Mouse (Mus musculus) midbrain, postnatal 0 days (tissue): ENCODE results near the gene Bicdl1. TPM values are rescaled to one million over a fixed set of nuclear protein-coding genes. Genes with fewer than 3 reads are reported as not detected.

ENCODE experiments used
- ATAC-seq: fragments of 200-750 bp; cut with Nextera tagmentation; 2 replicates; pipeline ENCODE4 v1.8.0; 2017; ENCODE audit warnings: moderate number of reproducible peaks, mild to moderate bottlenecking, moderate TSS enrichment, moderate library complexity; ENCODE audit not compliant: low FRiP score
- DNase-seq: peaks from one replicate; pipeline ENCODE4 v3.0.0-alpha.2; 2015; ENCODE audit warnings: low spot score
- H3K27ac ChIP-seq: fragments of 300-500 bp; sonication (generic); 2 replicates; pipeline ENCODE4 v1.5.1; 2014; ENCODE audit warnings: low read depth, mild to moderate bottlenecking, low read length, mixed read lengths
- H3K27me3 ChIP-seq: fragments of 300-500 bp; sonication (generic); 2 replicates; pipeline ENCODE4 v1.6.1; 2014; ENCODE audit warnings: low read length, control low read depth, mixed read lengths; ENCODE audit not compliant: insufficient read depth
- H3K36me3 ChIP-seq: fragments of 300-500 bp; sonication (generic); 2 replicates; pipeline ENCODE4 v1.6.1; 2014; ENCODE audit warnings: low read length, control low read depth, mixed read lengths; ENCODE audit not compliant: insufficient read depth
- H3K4me1 ChIP-seq: fragments of 300-500 bp; sonication (generic); 2 replicates; pipeline ENCODE4 v1.6.1; 2014; ENCODE audit warnings: mild to moderate bottlenecking, control low read depth, antibody characterized with exemption, low read length, mixed read lengths; ENCODE audit not compliant: insufficient read depth
- H3K4me2 ChIP-seq: fragments of 300-500 bp; sonication (generic); 2 replicates; pipeline ENCODE4 v1.6.1; 2014; ENCODE audit warnings: low read depth, mild to moderate bottlenecking, low read length, mixed read lengths; ENCODE audit not compliant: poor library complexity, severe bottlenecking
- H3K4me3 ChIP-seq: fragments of 300-500 bp; sonication (generic); 2 replicates; pipeline ENCODE4 v1.5.1; 2014; ENCODE audit warnings: low read depth, mild to moderate bottlenecking, low read length, moderate library complexity
- H3K9ac ChIP-seq: fragments of 300-500 bp; sonication (generic); replicated peaks from 2 replicates; pipeline ENCODE4 v1.6.1; 2014; ENCODE audit warnings: mild to moderate bottlenecking, low read length, moderate library complexity, mixed read lengths; ENCODE audit not compliant: poor library complexity, severe bottlenecking
- H3K9me3 ChIP-seq: fragments of 300-500 bp; sonication (generic); 2 replicates; pipeline ENCODE4 v1.6.1; 2016; ENCODE audit warnings: low read length, control low read depth
- CTCF ChIP-seq: IDR thresholded peaks from 2 replicates; pipeline ENCODE4 v1.5.1; 2016; ENCODE audit warnings: antibody characterized with exemption, mild to moderate bottlenecking
- WGBS: fragments of 180-500 bp; shearing (Covaris S2); extraction: QIAGEN DNeasy Blood & Tissue Kit; methylation state at CpG from one replicate; pipeline ENCODE4 v1.1.7; 2014; 5-methylcytosine and 5-hydroxymethylcytosine counted together
- polyA plus RNA-seq: library from polyadenylated mRNA; unstranded; fragments of >200 nt; fragmentation: Nextera tagmentation; extraction: Ambion mirVana; gene quantifications from 2 replicates; pipeline ENCODE4 v1.2.1, GENCODE M21; 2015
- total RNA-seq: library from RNA; depleted of rRNA; stranded (reverse); fragments of >200 nt; gene quantifications from 2 replicates; pipeline ENCODE4 v1.2.3, GENCODE M21; 2014

Bicdl1 gene
- total and polyA plus RNA-seq, 2 experiments from 2014 or later, result 34.4 to 185 TPM

GRCm38 (mm10) chr5:115724422-115724821 lies 7.0 kb downstream of the Bicdl1 start:
- Histone ChIP-seq H3K9ac (no peak overlapping the region), H3K4me3 (no peak overlapping the region), H3K36me3 (peaks cover 12% of the 10 kb centered on the region; the same call in 1 of the 2 replicates), H3K27me3 (no peaks in the 10 kb centered on the region), H3K27ac (no peak overlapping the region), H3K4me1 (peaks cover under 1% of the 10 kb centered on the region; the same call in 1 of the 2 replicates), H3K9me3 (no peaks in the 10 kb centered on the region), H3K4me2 (no peak overlapping the region)
- 90% methylated on average over 10 of the region's 10 CpGs for WGBS
- ATAC-seq, result no peak
- DNase-seq, result no peak
- TF ChIP-seq CTCF, result no peak

GRCm38 (mm10) chr5:115722188-115722959 lies 9.0 kb downstream of the Bicdl1 start:
- Histone ChIP-seq H3K27ac (no peak overlapping the region), H3K4me1 (no peaks in the 10 kb centered on the region), H3K4me2 (no peak overlapping the region), H3K27me3 (no peaks in the 10 kb centered on the region), H3K9me3 (no peaks in the 10 kb centered on the region), H3K9ac (no peak overlapping the region), H3K4me3 (no peak overlapping the region), H3K36me3 (peaks cover 12% of the 10 kb centered on the region; the same call in 1 of the 2 replicates)
- WGBS, result 87% methylated on average over 21 of the region's 21 CpGs
- DNase-seq, result no peak
- no peak for TF ChIP-seq CTCF
- ATAC-seq, result no peak

- no peak for DNase-seq
- no peak overlapping the region for H3K27ac ChIP-seq
- ATAC-seq, result no peak
- no peak for TF ChIP-seq CTCF
- H3K27me3 ChIP-seq, result no peaks in the 10 kb centered on the region
- H3K9ac ChIP-seq, result no peak overlapping the region
- H3K9me3 ChIP-seq, result no peaks in the 10 kb centered on the region
- H3K4me2 ChIP-seq, result no peak overlapping the region
- no peak overlapping the region for H3K4me3 ChIP-seq
- peaks cover 12% of the 10 kb centered on the region; the same call in 1 of the 2 replicates for H3K36me3 ChIP-seq
- 39% methylated on average over 3 of the region's 3 CpGs for WGBS
- no peaks in the 10 kb centered on the region for H3K4me1 ChIP-seq
Observed at GRCm38 (mm10) chr5:115720761-115721160, 10.7 kb downstream of the Bicdl1 start.

GRCm38 (mm10) chr5:115717693-115718092 lies 13.7 kb downstream of the Bicdl1 start:
- no peak for DNase-seq
- Histone ChIP-seq H3K27me3 (no peaks in the 10 kb centered on the region), H3K36me3 (0 out of 2 replicates have a peak, but pooled peaks cover 4% of the 10 kb centered on the region), H3K4me1 (no peaks in the 10 kb centered on the region), H3K9me3 (no peaks in the 10 kb centered on the region), H3K4me2 (no peak overlapping the region), H3K27ac (no peak overlapping the region), H3K9ac (no peak overlapping the region), H3K4me3 (no peak overlapping the region)
- no peak for TF ChIP-seq CTCF
- 88% methylated on average over 3 of the region's 3 CpGs for WGBS
- no peak for ATAC-seq

- no peak for ATAC-seq
- WGBS, result 88% methylated on average over 3 of the region's 3 CpGs
- no peak for DNase-seq
- Histone ChIP-seq H3K9ac (no peak overlapping the region), H3K4me3 (no peak overlapping the region), H3K9me3 (no peaks in the 10 kb centered on the region), H3K4me2 (no peak overlapping the region), H3K36me3 (no peaks in the 10 kb centered on the region), H3K27ac (no peak overlapping the region), H3K27me3 (no peaks in the 10 kb centered on the region), H3K4me1 (no peaks in the 10 kb centered on the region)
- TF ChIP-seq CTCF, result no peak
Observed at GRCm38 (mm10) chr5:115717106-115717505, 14.3 kb downstream of the Bicdl1 start.

- no peaks in the 10 kb centered on the region for H3K36me3 ChIP-seq
- H3K27ac ChIP-seq, result no peak overlapping the region
- H3K9ac ChIP-seq, result no peak overlapping the region
- no peaks in the 10 kb centered on the region for H3K4me1 ChIP-seq
- 75% methylated on average over 6 of the region's 6 CpGs for WGBS
- H3K4me2 ChIP-seq, result no peak overlapping the region
- no peaks in the 10 kb centered on the region for H3K27me3 ChIP-seq
- no peaks in the 10 kb centered on the region for H3K9me3 ChIP-seq
- DNase-seq (no peak), ATAC-seq (no peak)
- TF ChIP-seq CTCF, result no peak
- H3K4me3 ChIP-seq, result no peak overlapping the region
Observed at GRCm38 (mm10) chr5:115716426-115716825, 15.0 kb downstream of the Bicdl1 start.
